Comparison of ENCODE assay signal across 10 mouse cellular contexts in the genomic region with DNA sequence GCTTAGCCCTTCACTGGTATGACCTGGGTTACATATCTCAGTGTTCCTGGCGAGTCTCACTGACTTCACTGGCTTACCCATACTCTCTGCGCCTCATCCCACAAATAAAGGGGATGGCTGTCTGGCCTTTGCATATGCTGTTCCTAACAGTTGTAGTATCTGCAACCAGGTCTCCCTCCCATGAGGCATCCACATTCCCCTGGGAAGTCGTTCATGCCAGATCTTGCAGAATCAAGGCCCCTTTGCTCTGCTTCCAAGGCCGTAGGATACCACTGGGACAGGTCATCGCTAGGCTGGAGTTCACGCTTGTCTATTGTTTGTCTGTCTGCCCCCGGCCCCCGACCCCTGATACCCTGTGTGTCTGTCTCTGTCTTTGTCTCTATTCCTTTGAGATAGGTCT.
"Had no signal": no experiment of that assay in that cellular context is flagged by ENCODE, and none has a peak within 500 bp of the region (broad histone marks: within the 10 kb centered on the region; RNA-seq: fewer than 3 reads in every experiment).

No protein-coding gene starts in this region.

- DNase-seq: kidney, adult 2 months; kidney, postnatal 14 days; left cerebral cortex, postnatal 4 days; lung, adult 18-20 months; right cerebral cortex, adult 18-20 months; right cerebral cortex, postnatal 25 days; thymus, postnatal 36 days had no signal

- H3K9ac ChIP-seq: kidney, embryonic 15.5 days; limb, embryonic 13.5 days; liver, embryonic 14.5 days had no signal

- H3K36me3 ChIP-seq: kidney, embryonic 15.5 days; limb, embryonic 13.5 days had no signal

- H3K27me3 ChIP-seq: kidney, embryonic 15.5 days; limb, embryonic 13.5 days had no signal

- H3K4me3 ChIP-seq: kidney, embryonic 15.5 days; limb, embryonic 13.5 days had no signal

- H3K9me3 ChIP-seq: kidney, embryonic 15.5 days; limb, embryonic 13.5 days had no signal

- H3K4me2 ChIP-seq: kidney, embryonic 15.5 days; limb, embryonic 13.5 days had no signal

- H3K27ac ChIP-seq: kidney, embryonic 15.5 days; limb, embryonic 13.5 days; liver, embryonic 14.5 days had no signal
